Mouse (Mus musculus) B cell, adult 67 days (primary cell): ENCODE data around the gene Tmem52. TPM values are rescaled to one million over a fixed set of nuclear protein-coding genes. Genes with fewer than 3 reads are reported as not detected.

Source experiments
- total RNA-seq, 2 experiments: library from RNA; stranded (reverse); gene quantifications; 4 replicates each; pipeline ENCODE4 v1.2.4; 2023

Tmem52 gene
- total RNA-seq, result not detected

GRCm38 (mm10) chr4:155468952-155469351, at the start of gene Tmem52:
Gene Tmem52, plus strand, starts transcription at chr4:155469114.

DNA sequence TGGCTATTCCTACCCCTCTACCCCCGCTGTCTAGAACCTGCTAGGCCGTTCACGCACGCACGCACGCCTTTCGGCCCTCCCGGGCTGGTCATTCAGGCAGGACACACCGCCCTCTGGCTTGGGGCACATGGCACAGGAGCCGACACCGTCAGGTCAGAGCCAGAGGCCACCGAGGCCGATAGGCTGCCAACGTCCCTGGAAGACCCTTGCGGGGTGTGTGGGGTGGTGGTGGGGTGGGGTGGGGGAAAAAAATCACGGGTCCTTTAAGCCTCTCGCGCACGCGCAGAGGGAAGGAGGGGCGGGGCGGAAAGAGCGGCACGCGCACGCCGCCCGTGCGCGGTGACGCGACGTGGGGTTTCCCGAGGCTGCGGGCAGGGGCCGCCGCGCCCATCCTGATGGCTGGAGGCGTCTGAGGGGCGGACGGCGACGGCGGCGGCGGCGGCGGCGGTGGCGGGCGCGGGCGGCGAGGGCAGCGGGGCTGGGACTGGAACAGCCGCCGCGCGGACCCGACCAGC, 22.1 kb downstream of the Tmem52 start, which contains the start of gene Gnb1:
Gene Gnb1, plus strand, starts transcription at position 372 of the 515 bp plus-strand sequence.

Other genes starting within 250 kb of the Tmem52 start
- gene Ski, start 246.5 kb upstream of the Tmem52 start, total RNA-seq, result 10 to 100 TPM; 51.0 to 51.3 TPM
- 10 to 100 TPM; 37.7 to 40.7 TPM for gene Faap20, start 219.3 kb upstream of the Tmem52 start, total RNA-seq
- 1 to 10 TPM; 6.9 to 8.7 TPM for gene Prkcz, start 107.8 kb upstream of the Tmem52 start, total RNA-seq
- gene Gabrd, start 71.0 kb upstream of the Tmem52 start, total RNA-seq, result not detected
- gene Cfap74, start 59.9 kb upstream of the Tmem52 start, total RNA-seq, result under 1 TPM; 0.15 to 0.50 TPM
- 100 to 1,000 TPM; 266 to 293 TPM for gene Gnb1, start 22.2 kb downstream of the Tmem52 start, total RNA-seq
- 10 to 100 TPM; 50.7 to 51.2 TPM for gene Nadk, start 93.3 kb downstream of the Tmem52 start, total RNA-seq
- 10 to 100 TPM; 24.5 to 30.3 TPM for gene Slc35e2, start 132.3 kb downstream of the Tmem52 start, total RNA-seq
- 100 to 1,000 TPM; 142 to 147 TPM for gene Cdk11b, start 155.7 kb downstream of the Tmem52 start, total RNA-seq
- gene Gm10563, start 176.3 kb downstream of the Tmem52 start, total RNA-seq, result not detected
- not detected for gene Mmp23, start 184.3 kb downstream of the Tmem52 start, total RNA-seq
- gene Mib2, start 200.1 kb downstream of the Tmem52 start, total RNA-seq, result 10 to 100 TPM; 45.4 to 47.4 TPM
- gene Fndc10, start 225.2 kb downstream of the Tmem52 start, total RNA-seq, result 1 to 10 TPM; 3.8 to 5.4 TPM
- gene Ssu72, start 235.7 kb downstream of the Tmem52 start, total RNA-seq, result 10 to 100 TPM; 78.2 to 97.2 TPM